Mouse (Mus musculus) kidney, embryonic 16.5 days (tissue): ENCODE data around the gene Hmgcll1. TPM values are rescaled to one million over a fixed set of nuclear protein-coding genes. Genes with fewer than 3 reads are reported as not detected.

Experiments used
- ATAC-seq: fragments of 200-750 bp; cut with Nextera tagmentation; 2 replicates; pipeline ENCODE4 v1.8.0; 2017; ENCODE audit warnings: moderate TSS enrichment; ENCODE audit not compliant: low FRiP score, low TSS enrichment
- H3K27ac ChIP-seq: fragments of 300-500 bp; sonication (generic); 2 replicates; pipeline ENCODE4 v1.5.1; 2014; ENCODE audit warnings: low read length
- H3K27me3 ChIP-seq: fragments of 300-500 bp; sonication (generic); 2 replicates; pipeline ENCODE4 v1.6.1; 2014; ENCODE audit warnings: low read length, control low read depth, mixed read lengths; ENCODE audit not compliant: insufficient read depth
- H3K36me3 ChIP-seq: fragments of 300-500 bp; sonication (generic); 2 replicates; pipeline ENCODE4 v1.6.1; 2014; ENCODE audit warnings: low read length, control low read depth, mixed read lengths; ENCODE audit not compliant: insufficient read depth
- H3K4me1 ChIP-seq: fragments of 300-500 bp; sonication (generic); 2 replicates; pipeline ENCODE4 v1.6.1; 2014; ENCODE audit warnings: low read length, control low read depth, mixed read lengths; ENCODE audit not compliant: insufficient read depth
- H3K4me2 ChIP-seq: fragments of 300-500 bp; sonication (generic); replicated peaks from 2 replicates; pipeline ENCODE4 v1.6.1; 2014; ENCODE audit warnings: low read depth, low read length
- H3K4me3 ChIP-seq: fragments of 300-500 bp; sonication (generic); 2 replicates; pipeline ENCODE4 v1.5.1; 2014; ENCODE audit warnings: mild to moderate bottlenecking, low read length
- H3K9ac ChIP-seq: fragments of 300-500 bp; sonication (generic); replicated peaks from 2 replicates; pipeline ENCODE4 v1.6.1; 2014; ENCODE audit warnings: low read length
- H3K9me3 ChIP-seq: fragments of 300-500 bp; sonication (generic); 2 replicates; pipeline ENCODE4 v1.6.1; 2016; ENCODE audit warnings: low read length, control low read depth
- WGBS: fragments of 180-500 bp; shearing (Covaris S2); extraction: QIAGEN DNeasy Blood & Tissue Kit; methylation state at CpG from one replicate; pipeline ENCODE4 v1.1.7; 2014; 5-methylcytosine and 5-hydroxymethylcytosine counted together
- polyA plus RNA-seq: library from polyadenylated mRNA; unstranded; fragments of >200 nt; fragmentation: Nextera tagmentation; extraction: Ambion mirVana; gene quantifications from 2 replicates; pipeline ENCODE4 v1.2.1, GENCODE M21; 2015

Gene Hmgcll1
- polyA plus RNA-seq = 3.1 TPM in 2 replicates

DNA sequence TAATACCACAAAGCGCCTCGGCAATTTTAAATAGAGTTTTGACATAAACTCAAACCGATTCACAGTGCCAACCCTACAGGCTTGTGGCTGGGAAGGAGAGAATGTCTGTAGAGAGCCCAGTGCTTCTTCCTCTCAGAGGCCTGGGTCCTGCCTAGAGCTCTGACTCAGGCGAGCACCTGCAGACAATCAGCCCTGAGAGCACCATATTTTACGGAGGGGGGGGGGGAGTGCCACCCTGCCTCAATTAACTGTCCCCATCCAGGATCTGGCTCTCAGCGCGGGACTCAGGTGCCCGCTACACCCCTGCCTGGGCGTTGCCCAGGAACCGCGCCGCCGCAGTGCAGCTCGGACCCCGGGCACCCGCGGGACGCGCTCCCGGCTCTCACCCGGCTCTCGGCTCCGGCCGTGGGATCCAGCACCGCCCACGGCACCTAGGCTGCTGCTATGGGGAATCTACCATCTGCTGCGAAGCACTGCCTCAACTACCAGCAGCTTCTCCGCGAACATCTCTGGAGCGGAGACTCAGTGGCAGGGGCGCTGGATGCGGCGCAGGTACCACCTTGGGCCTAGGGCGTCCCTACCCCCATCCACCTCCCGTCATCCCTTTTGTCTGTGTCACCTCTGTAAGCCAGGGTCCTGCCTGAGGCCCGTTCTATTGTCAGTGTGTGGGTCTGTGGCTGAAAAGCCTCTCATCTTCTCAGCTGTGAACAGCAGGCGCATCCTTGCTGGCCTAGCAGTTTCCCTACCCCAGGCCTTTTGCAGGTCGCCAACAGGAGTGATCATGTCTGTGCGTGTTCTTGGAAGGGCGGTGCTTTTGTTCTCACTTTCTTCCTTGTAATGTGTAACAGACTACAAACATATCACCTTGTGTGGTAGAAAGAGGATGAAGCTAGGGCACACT is at the start of gene Hmgcll1:
Gene Hmgcll1 (plus strand): TSS at position 225 of the 901 bp plus-strand sequence.
- H3K4me3 ChIP-seq = peak within 1 kb of the TSS; percentile 63
- no peaks in the 10 kb centered on the region for H3K36me3 ChIP-seq
- H3K27ac ChIP-seq = no peak within 1 kb of the TSS
- H3K4me1 ChIP-seq = peaks cover 8% of the 10 kb centered on the region
- H3K9ac ChIP-seq = peak within 1 kb of the TSS; percentile 77
- peak within 1 kb of the TSS; percentile 89 for H3K4me2 ChIP-seq
- ATAC-seq = peak; percentile 89
- H3K9me3 ChIP-seq = no peaks in the 10 kb centered on the region
- WGBS = 7% methylated on average over 40 of the region's 40 CpGs
- H3K27me3 ChIP-seq = no peaks in the 10 kb centered on the region

DNA sequence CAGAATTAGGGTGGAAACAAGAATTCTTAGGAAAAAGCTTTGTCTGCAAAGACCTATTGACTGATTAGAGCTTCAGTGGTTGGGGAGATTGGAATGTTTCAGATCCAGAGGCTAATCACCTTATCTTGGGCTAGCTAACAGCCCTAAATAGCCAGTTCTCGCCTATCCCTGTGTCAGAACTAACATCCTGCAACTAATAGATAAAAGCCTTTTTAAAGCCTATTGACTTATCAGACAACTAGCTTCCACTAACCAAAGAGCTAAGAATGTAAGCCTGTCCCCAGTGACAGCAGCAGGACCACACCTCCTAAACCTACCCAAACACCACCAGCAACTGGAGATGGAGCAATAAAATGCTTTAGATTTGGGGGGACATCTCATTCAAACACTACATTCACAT is 34.6 kb upstream of the Hmgcll1 start:
- Histone ChIP-seq H3K9me3 (no peaks in the 10 kb centered on the region), H3K9ac (no peak overlapping the region), H3K27ac (no peak overlapping the region), H3K4me2 (no peak overlapping the region), H3K36me3 (no peaks in the 10 kb centered on the region), H3K27me3 (no peaks in the 10 kb centered on the region), H3K4me1 (no peaks in the 10 kb centered on the region), H3K4me3 (no peak overlapping the region)
- 60% methylated on average over 1 of the region's 1 CpGs for WGBS
- ATAC-seq = no peak

DNA sequence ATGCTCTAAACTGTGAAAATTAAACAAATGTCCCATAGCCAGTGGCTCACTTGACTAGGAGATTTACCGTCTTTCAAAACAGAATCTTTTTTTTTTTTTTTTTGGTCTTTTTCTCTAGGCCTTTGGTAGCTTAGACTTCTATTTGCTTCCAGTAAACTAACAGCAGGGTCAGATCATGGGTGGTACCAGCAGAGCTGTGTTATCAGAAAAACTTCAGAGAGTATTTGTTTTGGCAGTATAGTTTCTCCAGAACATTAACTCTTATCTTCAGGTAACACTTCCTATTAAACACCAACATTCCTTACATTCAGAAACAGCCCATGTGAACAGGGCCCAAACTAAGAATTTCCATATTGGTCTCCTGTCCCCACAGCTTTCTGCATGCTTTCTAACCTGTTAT is 33.5 kb upstream of the Hmgcll1 start:
- Histone ChIP-seq H3K4me3 (no peak overlapping the region), H3K36me3 (no peaks in the 10 kb centered on the region), H3K9me3 (no peaks in the 10 kb centered on the region), H3K27me3 (no peaks in the 10 kb centered on the region), H3K27ac (no peak overlapping the region), H3K4me1 (no peaks in the 10 kb centered on the region), H3K9ac (no peak overlapping the region), H3K4me2 (no peak overlapping the region)
- no peak for ATAC-seq
- WGBS = 92% methylated on average over 1 of the region's 1 CpGs

DNA sequence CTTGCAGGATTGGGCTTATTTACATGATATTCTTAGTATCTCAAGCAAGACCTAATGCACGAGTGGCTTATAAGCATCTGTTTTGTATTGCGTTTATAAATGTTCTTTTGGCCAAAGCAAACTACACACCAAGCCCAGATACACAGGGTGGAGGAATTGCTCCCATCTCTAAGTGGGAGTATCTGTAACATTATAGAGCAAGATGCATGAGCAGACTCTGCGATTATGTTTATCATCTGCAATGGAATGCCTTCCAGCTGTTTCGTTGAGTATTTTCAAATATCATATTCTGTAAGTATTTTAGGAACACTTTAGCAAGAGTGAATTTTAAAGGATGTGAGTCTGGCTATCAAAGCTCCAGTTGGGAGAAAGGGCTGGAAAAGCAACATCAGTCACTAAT is 25.2 kb upstream of the Hmgcll1 start:
- H3K9me3 ChIP-seq = no peaks in the 10 kb centered on the region
- WGBS = 75% methylated on average over 4 of the region's 4 CpGs
- no peak for ATAC-seq
- no peak overlapping the region for H3K9ac ChIP-seq
- no peak overlapping the region for H3K4me2 ChIP-seq
- no peak overlapping the region for H3K4me3 ChIP-seq
- no peaks in the 10 kb centered on the region for H3K4me1 ChIP-seq
- H3K27me3 ChIP-seq = no peaks in the 10 kb centered on the region
- no peak overlapping the region for H3K27ac ChIP-seq
- H3K36me3 ChIP-seq = no peaks in the 10 kb centered on the region

DNA sequence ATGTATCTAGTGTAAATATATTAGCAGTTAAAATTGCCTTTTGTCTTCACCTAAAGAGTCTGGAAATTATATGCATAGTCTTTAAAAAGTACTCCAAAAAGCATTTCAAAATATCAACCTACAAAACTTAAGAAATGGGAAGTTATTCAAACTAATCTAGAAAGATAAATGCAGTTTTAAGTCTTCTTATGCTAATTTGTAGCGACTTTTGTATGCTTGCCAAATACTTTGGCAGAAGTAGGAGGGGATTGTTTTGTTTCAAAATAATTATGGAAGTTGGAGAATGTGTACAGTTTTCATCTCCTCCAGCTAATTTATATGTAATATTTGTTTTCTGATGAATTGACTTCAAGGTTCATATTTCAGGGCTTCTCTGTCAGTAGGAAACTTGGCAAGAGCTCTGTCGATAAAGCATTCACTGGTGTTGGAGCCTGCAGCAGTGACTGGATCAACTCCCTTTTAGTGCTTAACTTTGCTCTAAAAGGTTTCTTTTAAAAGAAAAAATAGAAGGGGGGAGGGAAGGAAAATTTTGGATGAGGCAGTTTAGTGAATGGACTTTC is 15.8 kb upstream of the Hmgcll1 start:
- WGBS = 52% methylated on average over 2 of the region's 2 CpGs
- no peak overlapping the region for H3K9ac ChIP-seq
- H3K27me3 ChIP-seq = no peaks in the 10 kb centered on the region
- no peak overlapping the region for H3K4me2 ChIP-seq
- H3K4me1 ChIP-seq = peaks cover 6% of the 10 kb centered on the region
- no peak overlapping the region for H3K27ac ChIP-seq
- peak; percentile 23; the same call in 1 of the 2 replicates for ATAC-seq
- H3K36me3 ChIP-seq = no peaks in the 10 kb centered on the region
- H3K4me3 ChIP-seq = no peak overlapping the region
- H3K9me3 ChIP-seq = no peaks in the 10 kb centered on the region

DNA sequence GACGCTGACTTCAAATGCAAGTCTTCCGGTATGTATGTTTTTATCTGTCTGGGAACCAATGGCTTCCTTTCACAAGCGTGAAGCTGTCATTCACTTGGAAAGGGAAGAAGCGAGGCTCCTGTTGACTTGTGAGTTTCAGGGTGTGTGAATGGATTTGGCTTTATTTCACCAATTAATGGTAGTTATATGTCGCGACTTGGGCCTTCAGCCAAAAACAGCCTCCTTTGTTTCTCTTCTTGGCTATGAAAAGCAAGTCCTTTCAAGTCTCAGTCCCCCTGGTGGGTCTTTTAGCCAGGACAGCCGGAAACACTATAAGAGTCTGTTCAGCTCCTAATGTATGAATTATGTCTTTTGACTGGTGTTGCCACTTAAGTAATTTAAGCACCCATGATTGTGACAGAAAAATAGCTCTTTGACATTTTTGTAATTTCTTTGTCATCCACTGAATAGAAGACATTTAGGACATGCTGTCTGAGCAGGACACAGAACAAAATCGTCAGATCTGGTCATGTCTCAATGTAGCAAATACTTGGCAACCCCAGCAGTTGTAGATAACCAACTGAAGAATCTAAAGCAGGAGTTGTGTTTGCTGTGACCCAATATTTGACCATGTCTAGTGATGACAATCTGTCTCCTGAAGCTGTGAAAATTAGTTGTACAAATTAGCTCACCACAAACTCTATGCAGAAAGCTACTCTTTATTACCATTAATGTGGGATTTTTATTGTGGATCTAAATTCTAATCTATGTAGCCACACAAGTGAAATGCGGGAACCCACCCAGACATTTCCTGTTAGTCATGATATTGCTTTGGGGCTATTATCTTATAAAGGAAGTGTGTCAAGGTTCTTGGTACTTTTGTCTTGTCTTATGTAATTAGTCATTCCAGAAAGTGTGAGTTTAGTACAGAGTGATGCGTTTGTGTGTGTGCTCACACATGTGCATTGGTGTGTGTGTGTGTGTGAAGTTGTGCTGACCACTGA is 13.5 kb upstream of the Hmgcll1 start:
- Histone ChIP-seq H3K4me1 (peaks cover 6% of the 10 kb centered on the region), H3K36me3 (no peaks in the 10 kb centered on the region), H3K4me3 (no peak overlapping the region), H3K27me3 (no peaks in the 10 kb centered on the region), H3K27ac (0 out of 2 replicates have a peak overlapping the region, but pooled peaks have one; percentile 9), H3K9me3 (no peaks in the 10 kb centered on the region), H3K4me2 (0 out of 2 replicates have a peak overlapping the region, but pooled peaks have one; percentile 20), H3K9ac (no peak overlapping the region)
- 49% methylated on average over 10 of the region's 10 CpGs for WGBS
- peak; percentile 51; the same call in 1 of the 2 replicates for ATAC-seq

DNA sequence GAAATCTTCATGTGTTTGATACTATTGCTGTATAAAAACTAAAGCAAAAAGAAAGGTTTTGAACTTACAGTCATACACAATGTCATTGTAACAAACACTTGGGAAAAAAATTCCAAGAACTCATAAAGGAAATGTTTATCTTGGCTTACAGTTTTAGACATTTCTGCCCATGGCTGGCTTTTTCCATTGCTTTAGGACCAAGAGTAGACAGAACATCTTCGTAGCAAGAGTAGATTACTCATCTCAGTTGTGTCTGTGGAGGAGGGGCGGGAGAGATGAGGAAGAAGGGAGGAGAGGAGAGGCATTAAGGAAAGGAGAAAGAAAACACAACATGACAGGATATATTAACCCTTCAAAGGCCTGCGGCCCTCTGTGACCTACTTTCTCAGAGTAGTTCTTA is 11.6 kb upstream of the Hmgcll1 start:
- no peaks in the 10 kb centered on the region for H3K9me3 ChIP-seq
- no peaks in the 10 kb centered on the region for H3K36me3 ChIP-seq
- no peak overlapping the region for H3K9ac ChIP-seq
- peaks cover 6% of the 10 kb centered on the region for H3K4me1 ChIP-seq
- H3K27me3 ChIP-seq = no peaks in the 10 kb centered on the region
- no peak overlapping the region for H3K4me3 ChIP-seq
- no peak for ATAC-seq
- WGBS = 41% methylated on average over 3 of the region's 3 CpGs
- H3K27ac ChIP-seq = no peak overlapping the region
- no peak overlapping the region for H3K4me2 ChIP-seq

DNA sequence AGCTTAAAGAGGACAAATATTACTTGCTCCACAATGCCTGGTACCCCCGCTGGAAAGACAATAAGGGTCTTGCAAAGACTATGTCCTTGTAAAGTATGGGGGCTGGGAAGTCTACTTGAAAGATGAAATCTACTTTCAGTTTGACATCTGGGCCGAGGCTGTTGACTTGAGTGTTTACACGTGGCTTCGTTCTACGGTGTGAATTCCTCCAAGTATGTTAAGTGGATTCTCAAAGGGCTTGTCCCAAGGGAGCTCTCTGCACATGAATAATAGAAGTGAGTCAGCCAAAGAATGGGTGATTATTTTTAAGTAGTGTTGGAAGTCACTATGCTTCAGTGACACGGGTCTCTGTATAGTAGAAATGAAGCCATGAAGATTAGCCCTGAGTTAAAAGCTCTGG is 11.0 kb upstream of the Hmgcll1 start:
- Histone ChIP-seq H3K27ac (no peak overlapping the region), H3K9me3 (no peaks in the 10 kb centered on the region), H3K4me1 (peaks cover 6% of the 10 kb centered on the region), H3K9ac (no peak overlapping the region), H3K4me3 (no peak overlapping the region), H3K36me3 (no peaks in the 10 kb centered on the region), H3K27me3 (no peaks in the 10 kb centered on the region), H3K4me2 (no peak overlapping the region)
- 64% methylated on average over 6 of the region's 6 CpGs for WGBS
- ATAC-seq = no peak

DNA sequence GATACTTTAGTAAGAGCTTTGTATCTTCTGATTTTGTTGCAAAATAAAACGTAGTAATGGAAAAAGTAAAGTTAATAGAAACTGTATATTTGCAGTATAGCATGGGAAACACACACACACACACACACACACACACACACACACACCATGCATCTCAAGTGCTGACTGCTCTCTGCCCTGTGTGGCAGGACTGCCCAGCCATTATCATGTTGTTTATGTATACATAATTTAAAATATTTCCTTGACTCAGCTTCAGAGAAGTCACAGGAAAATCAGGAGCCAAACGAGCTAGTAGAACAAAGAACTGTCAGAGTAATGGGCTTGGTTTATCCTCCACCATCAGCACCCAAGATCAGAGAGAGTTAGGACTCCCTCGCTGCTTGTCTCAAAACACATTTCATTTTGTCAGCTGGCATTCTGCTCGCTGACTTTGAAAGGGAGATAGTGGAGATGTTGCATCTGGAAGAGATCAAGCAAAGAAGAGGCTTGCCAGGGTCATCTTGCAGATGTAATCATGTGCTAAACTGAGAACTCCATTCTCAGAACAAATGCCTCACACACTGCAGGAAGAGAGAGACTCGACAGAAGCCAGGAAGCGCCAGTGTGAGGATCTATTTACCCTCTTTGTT is 7.2 kb upstream of the Hmgcll1 start:
- Histone ChIP-seq H3K9me3 (no peaks in the 10 kb centered on the region), H3K4me3 (no peak overlapping the region), H3K4me1 (no peaks in the 10 kb centered on the region), H3K27me3 (no peaks in the 10 kb centered on the region), H3K27ac (no peak overlapping the region), H3K9ac (no peak overlapping the region), H3K4me2 (no peak overlapping the region), H3K36me3 (no peaks in the 10 kb centered on the region)
- peak; percentile 35; the same call in 1 of the 2 replicates for ATAC-seq
- WGBS = 30% methylated on average over 6 of the region's 6 CpGs
